In genomic region chr7:127110239-127111007, GRCm38 (mm10) we compare ENCODE assay signal across 9 mouse cellular contexts. TPM values are rescaled to one million over a fixed set of nuclear protein-coding genes. Genes with fewer than 3 reads are reported as not detected.
A peak's percentile ranks its signal among the peaks of the same experiment; 100 is the strongest.
DNase-seq lines count a peak whose midpoint lies in the region; ATAC-seq and TF ChIP-seq lines count a peak whose summit lies in the region.
"Had no signal": no experiment of that assay in that cellular context is flagged by ENCODE, and none has a peak within 500 bp of the region (broad histone marks: within the 10 kb centered on the region; RNA-seq: fewer than 3 reads in every experiment).

No protein-coding gene starts in this region.

- no peak for ATAC-seq in heart, embryonic 11.5 days (replicated peaks; ENCODE audit: insufficient number of reproducible peaks, low FRiP score, low TSS enrichment)
- peak; percentile 77 for ATAC-seq in forebrain, embryonic 16.5 days
- peak; percentile 86 for ATAC-seq in hindbrain, postnatal 0 days

- no peak overlapping the region for H3K4me2 ChIP-seq in heart, embryonic 11.5 days
- H3K4me2 ChIP-seq in forebrain, embryonic 16.5 days (ENCODE audit: low read length) = no peak overlapping the region
- no peak overlapping the region for H3K4me2 ChIP-seq in hindbrain, postnatal 0 days (ENCODE audit: low read depth, low read length)

- H3K9ac ChIP-seq in heart, embryonic 11.5 days (ENCODE audit: low read depth, low read length) = no peak overlapping the region
- H3K9ac ChIP-seq in forebrain, embryonic 16.5 days (replicated peaks; ENCODE audit: low read depth, low read length) = no peak overlapping the region
- no peak overlapping the region for H3K9ac ChIP-seq in hindbrain, postnatal 0 days (replicated peaks; ENCODE audit: low read length)

- H3K27ac ChIP-seq in heart, embryonic 11.5 days (ENCODE audit: low read depth, low read length) = no peak overlapping the region
- H3K27ac ChIP-seq in forebrain, embryonic 16.5 days (ENCODE audit: low read length) = no peak overlapping the region
- no peak overlapping the region for H3K27ac ChIP-seq in hindbrain, postnatal 0 days
- H3K27ac ChIP-seq in midbrain, embryonic 10.5 days (replicated peaks) = peak overlapping the region; percentile 17; the same call in 1 of the 2 replicates

- intact Hi-C loops in left cerebral cortex, postnatal 10 days (cut with DNase I) = loop anchor here (2.0 kb wide), 1 partner anchor 280 kb away; the partner anchor contains the start of gene 4930451I11Rik

- 0 out of 2 replicates have a peak, but pooled peaks cover 1% of the 10 kb centered on the region for H3K27me3 ChIP-seq in heart, embryonic 11.5 days (ENCODE audit: control insufficient read depth, insufficient read depth, low read length)
- H3K27me3 ChIP-seq in forebrain, embryonic 16.5 days (replicated peaks; ENCODE audit: control insufficient read depth, insufficient read depth, low read length) = no peaks in the 10 kb centered on the region
- no peaks in the 10 kb centered on the region for H3K27me3 ChIP-seq in hindbrain, postnatal 0 days (ENCODE audit: insufficient read depth, low read length)
- no peaks in the 10 kb centered on the region for H3K27me3 ChIP-seq in midbrain, embryonic 10.5 days (ENCODE audit: low read depth, poor library complexity, severe bottlenecking)

- H3K36me3 ChIP-seq in heart, embryonic 11.5 days (ENCODE audit: control insufficient read depth, insufficient read depth, low read length) = no peaks in the 10 kb centered on the region
- no peaks in the 10 kb centered on the region for H3K36me3 ChIP-seq in forebrain, embryonic 16.5 days (ENCODE audit: control insufficient read depth, insufficient read depth)
- H3K36me3 ChIP-seq in hindbrain, postnatal 0 days (ENCODE audit: insufficient read depth, low read length) = no peaks in the 10 kb centered on the region
- H3K36me3 ChIP-seq in midbrain, embryonic 10.5 days = no peaks in the 10 kb centered on the region

- peak; percentile 98 for TF ChIP-seq CTCF in hindbrain, postnatal 0 days (IDR thresholded peaks at IDR 0.05; ENCODE audit: low read depth)

- no peak overlapping the region for H3K4me3 ChIP-seq in heart, embryonic 11.5 days (ENCODE audit: low read depth, low read length)
- H3K4me3 ChIP-seq in forebrain, embryonic 16.5 days (replicated peaks; ENCODE audit: low read length) = no peak overlapping the region
- no peak overlapping the region for H3K4me3 ChIP-seq in hindbrain, postnatal 0 days (ENCODE audit: low read length)
- 0 out of 2 replicates have a peak overlapping the region, but pooled peaks have one; percentile 9 for H3K4me3 ChIP-seq in midbrain, embryonic 10.5 days

- no peaks in the 10 kb centered on the region for H3K9me3 ChIP-seq in heart, embryonic 11.5 days (replicated peaks; ENCODE audit: control insufficient read depth, low read length)
- H3K9me3 ChIP-seq in forebrain, embryonic 16.5 days (ENCODE audit: control insufficient read depth, low read length) = no peaks in the 10 kb centered on the region
- no peaks in the 10 kb centered on the region for H3K9me3 ChIP-seq in hindbrain, postnatal 0 days (ENCODE audit: low read length)
- H3K9me3 ChIP-seq in midbrain, embryonic 10.5 days (replicated peaks) = no peaks in the 10 kb centered on the region

- peak; percentile 95 for DNase-seq in heart, adult 11 months
- peak; percentile 82 for DNase-seq in cerebellum, adult 11-12 months
- DNase-seq in hindbrain, postnatal 0 days (ENCODE audit: low spot score) = peak; percentile 90
- peak; percentile 74 to 80 for DNase-seq in left cerebral cortex, postnatal 10 days (ENCODE audit: extremely low spot score in 1 of 2, low spot score in 2 of 2)
- DNase-seq in midbrain, embryonic 10.5 days (ENCODE audit: low spot score) = peak; percentile 76
- DNase-seq in skeletal muscle tissue, adult 2 months (ENCODE audit: low read depth, low spot score) = peak; percentile 56

- 45% methylated on average over 18 of the region's 18 CpGs for WGBS in heart, embryonic 11.5 days (ENCODE audit: insufficient replicate concordance)
- 54% methylated on average over 18 of the region's 18 CpGs for WGBS in forebrain, embryonic 16.5 days
- 39% methylated on average over 18 of the region's 18 CpGs for WGBS in hindbrain, postnatal 0 days
- WGBS in midbrain, embryonic 10.5 days = 55% methylated on average over 18 of the region's 18 CpGs

- H3K4me1 ChIP-seq in heart, embryonic 11.5 days (ENCODE audit: control insufficient read depth, insufficient read depth, low read length) = 0 out of 2 replicates have a peak, but pooled peaks cover 3% of the 10 kb centered on the region
- H3K4me1 ChIP-seq in forebrain, embryonic 16.5 days (replicated peaks; ENCODE audit: control insufficient read depth, insufficient read depth, low read length) = no peaks in the 10 kb centered on the region
- H3K4me1 ChIP-seq in hindbrain, postnatal 0 days (ENCODE audit: insufficient read depth, low read length) = no peaks in the 10 kb centered on the region
- peaks cover 16% of the 10 kb centered on the region for H3K4me1 ChIP-seq in midbrain, embryonic 10.5 days

RNA-seq across cellular contexts. Expression of gene Qprt, which starts 11.6 kb away (rescaled TPM):
- 6.2 and 6.6 TPM in 2 replicates for polyA plus RNA-seq in heart, embryonic 11.5 days (2014; fragmentation: Nextera tagmentation; extraction: Ambion mirVana)
- 0.28 and 1.0 TPM in 2 replicates for polyA plus RNA-seq in forebrain, embryonic 16.5 days (2015; fragmentation: Nextera tagmentation; extraction: Ambion mirVana)
- 1.0 and 2.0 TPM in 2 replicates for total RNA-seq in hindbrain, postnatal 0 days (2014; rRNA removed)
- polyA plus RNA-seq in hindbrain, postnatal 0 days (2015; fragmentation: Nextera tagmentation; extraction: Ambion mirVana) = 1.7 and 1.8 TPM in 2 replicates
- under 1 TPM in 1 of 2 experiments, not detected in 1; 0.22 TPM for total RNA-seq in left cerebral cortex, postnatal 10 days (2021)
- polyA plus RNA-seq in midbrain, embryonic 10.5 days (2016; fragmentation: Nextera tagmentation; extraction: Ambion mirVana) = 7.2 and 10.3 TPM in 2 replicates

RNA-seq across cellular contexts. Expression of gene AI467606, which starts 19.3 kb away (rescaled TPM):
- polyA plus RNA-seq in heart, embryonic 11.5 days (2014; fragmentation: Nextera tagmentation; extraction: Ambion mirVana) = 0.92 and 0.96 TPM in 2 replicates
- 1.5 and 1.9 TPM in 2 replicates for polyA plus RNA-seq in forebrain, embryonic 16.5 days (2015; fragmentation: Nextera tagmentation; extraction: Ambion mirVana)
- 0.68 and 2.3 TPM in 2 replicates for total RNA-seq in hindbrain, postnatal 0 days (2014; rRNA removed)
- 1.0 and 1.1 TPM in 2 replicates for polyA plus RNA-seq in hindbrain, postnatal 0 days (2015; fragmentation: Nextera tagmentation; extraction: Ambion mirVana)
- total RNA-seq in left cerebral cortex, postnatal 10 days (2021) = 1 to 10 TPM; 1.4 to 2.1 TPM
- polyA plus RNA-seq in midbrain, embryonic 10.5 days (2016; fragmentation: Nextera tagmentation; extraction: Ambion mirVana) = 0.91 and 1.2 TPM in 2 replicates

RNA-seq across cellular contexts. Expression of gene Zg16, which starts 23.3 kb away (rescaled TPM):
- polyA plus RNA-seq in heart, embryonic 11.5 days (2014; fragmentation: Nextera tagmentation; extraction: Ambion mirVana) = not detected in 2 replicates
- polyA plus RNA-seq in forebrain, embryonic 16.5 days (2015; fragmentation: Nextera tagmentation; extraction: Ambion mirVana) = not detected in 2 replicates
- not detected in 2 replicates for total RNA-seq in hindbrain, postnatal 0 days (2014; rRNA removed)
- polyA plus RNA-seq in hindbrain, postnatal 0 days (2015; fragmentation: Nextera tagmentation; extraction: Ambion mirVana) = not detected in 2 replicates
- not detected for total RNA-seq in left cerebral cortex, postnatal 10 days (2021)
- not detected in 2 replicates for polyA plus RNA-seq in midbrain, embryonic 10.5 days (2016; fragmentation: Nextera tagmentation; extraction: Ambion mirVana)
- polyA plus RNA-seq: stomach, embryonic 14.5 days had no signal

RNA-seq across cellular contexts. Expression of gene Spn, which starts 27.2 kb away (rescaled TPM):
- 0.32 and 0.39 TPM in 2 replicates for polyA plus RNA-seq in heart, embryonic 11.5 days (2014; fragmentation: Nextera tagmentation; extraction: Ambion mirVana)
- 0.09 TPM in 1 of 2 replicates, not detected in the other for polyA plus RNA-seq in forebrain, embryonic 16.5 days (2015; fragmentation: Nextera tagmentation; extraction: Ambion mirVana)
- total RNA-seq in hindbrain, postnatal 0 days (2014; rRNA removed) = 0.11 and 0.21 TPM in 2 replicates
- 0.05 and 0.09 TPM in 2 replicates for polyA plus RNA-seq in hindbrain, postnatal 0 days (2015; fragmentation: Nextera tagmentation; extraction: Ambion mirVana)
- under 1 TPM; 0.11 to 0.12 TPM for total RNA-seq in left cerebral cortex, postnatal 10 days (2021)
- 0.09 and 0.10 TPM in 2 replicates for polyA plus RNA-seq in midbrain, embryonic 10.5 days (2016; fragmentation: Nextera tagmentation; extraction: Ambion mirVana)
